Mouse (Mus musculus): ENCODE measurements around the gene Adam26b. TPM values are rescaled to one million over a fixed set of nuclear protein-coding genes. Genes with fewer than 3 reads are reported as not detected.
"Not testable (repeated sequence)": the region's sequence is repeated elsewhere in the genome, so short reads cannot be mapped to it uniquely, and the experiment has no call there.

Adam26b gene
- not detected in 2 replicates for polyA plus RNA-seq (2015; fragmentation: Nextera tagmentation; extraction: Ambion mirVana)

DNA sequence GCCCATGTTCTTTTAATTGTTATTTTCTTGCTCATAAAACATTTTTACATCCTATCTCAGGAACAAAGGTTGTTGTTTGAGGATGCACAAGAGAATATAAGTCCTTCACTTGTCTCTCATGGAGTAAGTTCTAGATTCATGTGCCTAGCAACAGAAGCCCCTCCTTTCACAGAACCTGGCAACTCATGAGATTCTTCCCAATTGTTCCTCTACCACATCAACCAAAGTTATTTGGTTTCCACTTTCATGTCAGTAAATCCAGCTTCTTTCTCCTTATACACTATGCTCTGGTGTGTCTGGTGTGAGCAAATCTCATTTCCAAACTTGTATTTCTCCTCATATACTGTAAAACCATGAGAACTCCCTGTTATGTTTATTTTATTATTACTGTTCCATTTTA, at the start of gene Adam26b:
Gene Adam26b, minus strand, starts transcription at position 101 of the 400 bp plus-strand sequence.
- not testable (repeated sequence) for DNase-seq (ENCODE audit: low spot score)

DNA sequence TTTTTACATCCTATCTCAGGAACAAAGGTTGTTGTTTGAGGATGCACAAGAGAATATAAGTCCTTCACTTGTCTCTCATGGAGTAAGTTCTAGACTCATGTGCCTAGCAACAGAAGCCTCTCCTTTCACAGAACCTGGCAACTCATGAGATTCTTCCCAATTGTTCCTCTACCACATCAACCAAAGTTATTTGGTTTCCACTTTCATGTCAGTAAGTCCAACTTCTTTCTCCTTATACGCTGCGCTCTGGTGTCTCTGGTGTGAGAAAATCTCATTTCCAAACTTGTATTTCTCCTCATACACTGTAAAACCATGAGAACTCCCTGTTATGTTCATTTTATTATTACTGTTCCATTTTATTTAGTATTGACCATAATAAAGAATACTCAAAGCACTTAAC, 48.7 kb upstream of the Adam26b start, which contains the start of gene Adam26a:
Gene Adam26a, minus strand, starts transcription at position 101 of the 400 bp plus-strand sequence.
- DNase-seq (ENCODE audit: low spot score) = not testable (repeated sequence)

Other genes with a start within 250 kb of the Adam26b start
- not detected in 2 replicates for gene Zfp42, start 221.1 kb downstream of the Adam26b start, polyA plus RNA-seq (2015; fragmentation: Nextera tagmentation; extraction: Ambion mirVana)
- not detected in 2 replicates for gene Adam26a, start 48.6 kb upstream of the Adam26b start, polyA plus RNA-seq (2015; fragmentation: Nextera tagmentation; extraction: Ambion mirVana)
- gene Gm5346, start 99.2 kb upstream of the Adam26b start, polyA plus RNA-seq (2015; fragmentation: Nextera tagmentation; extraction: Ambion mirVana) = not detected in 2 replicates
- gene Adam34, start 181.9 kb upstream of the Adam26b start, polyA plus RNA-seq (2015; fragmentation: Nextera tagmentation; extraction: Ambion mirVana) = not detected in 2 replicates